Mouse (Mus musculus): ENCODE data around the gene Vsx1.

- TF ChIP-seq CTCF (IDR thresholded peaks at IDR 0.05; ENCODE audit: low read depth) (no peak), EP300 (IDR thresholded peaks at IDR 0.05; ENCODE audit: low read depth) (no peak)
These were observed 28.3 kb downstream of the Vsx1 start for GRCm38 (mm10) chr2:150660668-150661451.

All from liver, embryonic 14.5 days (tissue).